Mouse (Mus musculus): ENCODE results near the gene Chrnb4.

- no peak for TF ChIP-seq USF1 (IDR thresholded peaks at IDR 0.05; ENCODE audit: low read depth)
- no peak for TF ChIP-seq TCF12 (IDR thresholded peaks at IDR 0.05; ENCODE audit: insufficient read depth, poor library complexity, severe bottlenecking)
- TF ChIP-seq POLR2A (IDR thresholded peaks at IDR 0.05; ENCODE audit: insufficient read length, low read depth), result no peak
- no peak for TF ChIP-seq MAX (IDR thresholded peaks at IDR 0.05; ENCODE audit: low read depth)
- no peak for TF ChIP-seq E2F4 (IDR thresholded peaks at IDR 0.05; ENCODE audit: insufficient read depth)
- TF ChIP-seq POLR2AphosphoS2 (IDR thresholded peaks at IDR 0.05; ENCODE audit: insufficient read length, low read depth), result no peak
Observed at GRCm38 (mm10) chr9:55009692-55010091, 38.9 kb downstream of the Chrnb4 start.
